Mouse (Mus musculus) bone marrow macrophage, adult 2 months (primary cell): ENCODE results near the gene Itgam. TPM values are rescaled to one million over a fixed set of nuclear protein-coding genes. Genes with fewer than 3 reads are reported as not detected.

Experiments used
- H3K27ac ChIP-seq: 2 replicates; pipeline ENCODE4 v1.5.1; 2012; ENCODE audit warnings: low read depth, low read length; ENCODE audit not compliant: insufficient read depth
- H3K4me1 ChIP-seq: 2 replicates; pipeline ENCODE4 v1.6.1; 2012; ENCODE audit warnings: low read length; ENCODE audit not compliant: control insufficient read depth, insufficient read depth
- H3K4me3 ChIP-seq: 2 replicates; pipeline ENCODE4 v1.5.1; 2012; ENCODE audit warnings: mild to moderate bottlenecking, low read length, moderate library complexity; ENCODE audit not compliant: insufficient read depth
- CTCF ChIP-seq: IDR thresholded peaks from 2 replicates; pipeline ENCODE4 v1.5.1; 2012; ENCODE audit warnings: low read depth, mild to moderate bottlenecking, low read length, moderate library complexity
- POLR2A ChIP-seq: IDR thresholded peaks from 2 replicates; pipeline ENCODE4 v1.6.1; 2012; ENCODE audit warnings: mild to moderate bottlenecking, low read depth, low read length, borderline replicate concordance
- polyA plus RNA-seq: library from polyadenylated mRNA; stranded (reverse); fragments of >200 nt; gene quantifications from 2 replicates; pipeline ENCODE4 v1.2.4, GENCODE M21; 2012; ENCODE audit not compliant: missing spikeins, insufficient read depth, insufficient read length

The Itgam gene
- polyA plus RNA-seq, 1 experiment = 564 TPM

DNA sequence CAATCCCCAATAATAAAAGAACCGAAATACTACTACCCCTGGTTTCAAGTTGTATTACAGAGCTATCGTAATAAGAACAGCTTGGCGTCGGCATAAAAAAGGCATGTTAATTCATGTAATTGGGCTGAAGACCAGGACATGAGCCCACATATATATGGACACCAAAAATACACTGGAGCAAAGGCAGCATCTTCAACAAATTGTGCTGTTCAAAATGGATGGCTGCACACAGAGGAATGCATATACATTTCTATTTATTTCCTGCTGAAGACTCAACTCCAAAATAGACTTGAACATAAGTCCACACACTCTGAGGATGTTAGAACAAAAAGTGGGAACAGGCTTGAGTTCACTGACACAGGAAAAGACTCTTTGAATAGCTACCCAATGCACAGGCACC is 101.6 kb downstream of the Itgam start:
- no peak overlapping the region for H3K4me3 ChIP-seq
- TF ChIP-seq CTCF (no peak), POLR2A (no peak)
- no peaks in the 10 kb centered on the region for H3K4me1 ChIP-seq
- H3K27ac ChIP-seq = no peak overlapping the region

DNA sequence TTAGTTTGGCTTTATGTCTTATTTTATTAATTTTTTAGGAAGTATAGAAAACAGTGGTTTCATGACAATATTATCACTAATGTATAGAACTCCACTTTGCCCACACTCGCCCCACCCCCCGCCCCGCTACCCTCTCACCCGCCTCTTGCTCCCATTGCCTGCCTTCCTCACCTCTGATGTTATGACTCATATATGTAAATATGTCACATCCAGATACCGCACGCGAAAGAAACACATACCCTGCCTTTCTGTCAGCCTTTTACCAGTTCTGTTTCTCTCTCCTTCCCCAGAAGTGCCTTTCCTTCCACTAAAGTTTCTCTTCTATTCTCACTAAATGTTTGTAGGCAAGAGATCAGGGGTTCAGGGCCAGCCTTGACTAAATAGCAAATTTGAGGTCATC is 104.0 kb downstream of the Itgam start:
- H3K27ac ChIP-seq = no peak overlapping the region
- TF ChIP-seq POLR2A = no peak
- TF ChIP-seq CTCF = no peak
- no peaks in the 10 kb centered on the region for H3K4me1 ChIP-seq
- no peak overlapping the region for H3K4me3 ChIP-seq

Other genes with a start within 250 kb of the Itgam start
- 152 and 168 TPM in 2 replicates for gene Stx4a, start 238.3 kb upstream of the Itgam start, polyA plus RNA-seq
- gene Stx1b, start 238.1 kb upstream of the Itgam start, polyA plus RNA-seq = not detected in 2 replicates
- gene Zfp646, start 186.4 kb upstream of the Itgam start, polyA plus RNA-seq = 14.7 and 16.7 TPM in 2 replicates
- 8.0 and 9.8 TPM in 2 replicates for gene Zfp668, start 185.8 kb upstream of the Itgam start, polyA plus RNA-seq
- gene Prss53, start 171.7 kb upstream of the Itgam start, polyA plus RNA-seq = 0.86 and 1.0 TPM in 2 replicates
- not detected in 2 replicates for gene Gm21974, start 167.2 kb upstream of the Itgam start, polyA plus RNA-seq
- gene Vkorc1, start 167.0 kb upstream of the Itgam start, polyA plus RNA-seq = 93.3 and 116 TPM in 2 replicates
- gene Bckdk, start 158.6 kb upstream of the Itgam start, polyA plus RNA-seq = 50.9 and 73.8 TPM in 2 replicates
- 23.7 and 29.1 TPM in 2 replicates for gene Kat8, start 150.1 kb upstream of the Itgam start, polyA plus RNA-seq
- not detected in 2 replicates for gene Prss8, start 132.5 kb upstream of the Itgam start, polyA plus RNA-seq
- gene Prss36, start 115.9 kb upstream of the Itgam start, polyA plus RNA-seq = 1.7 and 2.6 TPM in 2 replicates
- 318 and 323 TPM in 2 replicates for gene Fus, start 95.2 kb upstream of the Itgam start, polyA plus RNA-seq
- gene Pycard, start 68.8 kb upstream of the Itgam start, polyA plus RNA-seq = 126 and 140 TPM in 2 replicates
- gene Trim72, start 58.7 kb upstream of the Itgam start, polyA plus RNA-seq = not detected in 2 replicates
- gene Gm49368, start within 50 bp of the Itgam start, polyA plus RNA-seq = 1.7 and 11.3 TPM in 2 replicates
- 5.8 and 7.0 TPM in 2 replicates for gene Itgax, start 66.9 kb downstream of the Itgam start, polyA plus RNA-seq
- 0.52 TPM in 1 of 2 replicates, not detected in the other for gene Itgad, start 91.7 kb downstream of the Itgam start, polyA plus RNA-seq
- gene Cox6a2, start 143.7 kb downstream of the Itgam start, polyA plus RNA-seq = 1.2 TPM in 1 of 2 replicates, not detected in the other
- gene Armc5, start 174.7 kb downstream of the Itgam start, polyA plus RNA-seq = 14.6 and 15.0 TPM in 2 replicates
- gene 9130023H24Rik, start 175.4 kb downstream of the Itgam start, polyA plus RNA-seq = 2.5 and 2.8 TPM in 2 replicates
- 1.2 and 1.7 TPM in 2 replicates for gene Tgfb1i1, start 184.2 kb downstream of the Itgam start, polyA plus RNA-seq
- not detected in 2 replicates for gene Slc5a2, start 203.0 kb downstream of the Itgam start, polyA plus RNA-seq
- gene BC017158, start 235.5 kb downstream of the Itgam start, polyA plus RNA-seq = 16.7 and 18.4 TPM in 2 replicates